Mouse (Mus musculus): ENCODE data around the gene Plpp2.

- TF ChIP-seq USF1 (IDR thresholded peaks at IDR 0.05; ENCODE audit: low read depth) (no peak), POLR2A (IDR thresholded peaks at IDR 0.05; ENCODE audit: insufficient read length, low read depth) (no peak), MAX (IDR thresholded peaks at IDR 0.05; ENCODE audit: low read depth) (no peak), REST (IDR thresholded peaks at IDR 0.05; ENCODE audit: insufficient read depth, insufficient read length) (no peak), TCF12 (IDR thresholded peaks at IDR 0.05; ENCODE audit: insufficient read depth, poor library complexity, severe bottlenecking) (no peak)
These were observed 42.2 kb upstream of the Plpp2 start for GRCm38 (mm10) chr10:79575754-79576153.

All from myocyte (in vitro differentiated cells).